Mouse (Mus musculus) thymus, postnatal 4 days (tissue): ENCODE measurements around the gene Rnf169.

Experiments
- DNase-seq: peaks from one replicate; pipeline ENCODE4 v3.0.0; 2021

Rnf169 gene

DNA sequence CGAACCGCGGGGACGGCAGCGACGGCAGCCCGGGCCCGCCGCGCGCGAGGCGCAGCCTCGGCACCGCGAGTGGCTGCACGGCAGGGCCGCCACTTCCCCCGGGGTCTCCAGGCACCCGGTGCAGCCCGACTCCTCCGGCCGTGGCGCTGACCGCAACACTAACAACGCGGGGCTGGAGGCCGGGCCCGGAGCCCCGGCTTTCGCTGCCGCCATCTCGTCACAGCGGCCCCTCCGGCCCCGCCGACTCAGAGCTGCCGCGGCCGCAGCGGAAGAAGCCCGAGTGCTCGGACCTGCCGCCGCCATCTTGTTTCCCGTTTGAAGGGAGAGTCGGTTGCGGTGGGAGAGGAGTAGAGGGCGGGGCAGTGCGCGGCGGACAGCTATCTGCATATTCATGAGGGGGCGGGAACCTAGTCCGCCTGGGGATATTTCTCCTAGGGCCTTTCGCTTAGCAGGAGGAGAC, at the start of gene Rnf169:
Rnf169 (minus strand) TSS at position 317 of the 460 bp plus-strand sequence.
- DNase-seq, result peak; percentile 91

DNA sequence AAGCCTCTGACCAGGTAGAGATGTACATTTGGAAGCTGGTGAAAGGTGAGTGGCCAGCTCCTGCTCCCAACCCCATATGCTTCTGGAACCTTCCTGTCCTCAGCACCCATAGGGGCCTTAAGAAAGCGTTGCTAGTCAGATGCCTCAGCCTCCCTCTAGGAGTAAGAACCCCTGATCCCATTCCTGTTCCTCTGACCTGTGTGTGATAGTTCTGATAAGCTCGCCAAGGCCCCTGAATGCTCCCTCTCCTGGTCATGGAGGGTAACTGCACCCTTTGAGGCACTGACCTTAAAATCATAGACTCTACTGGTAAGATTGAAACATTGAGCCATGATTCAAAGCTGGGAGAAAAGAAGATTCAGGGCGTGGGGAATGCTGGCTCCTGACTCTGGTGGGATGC, 49.1 kb upstream of the Rnf169 start:
- DNase-seq, result peak; percentile 67

DNA sequence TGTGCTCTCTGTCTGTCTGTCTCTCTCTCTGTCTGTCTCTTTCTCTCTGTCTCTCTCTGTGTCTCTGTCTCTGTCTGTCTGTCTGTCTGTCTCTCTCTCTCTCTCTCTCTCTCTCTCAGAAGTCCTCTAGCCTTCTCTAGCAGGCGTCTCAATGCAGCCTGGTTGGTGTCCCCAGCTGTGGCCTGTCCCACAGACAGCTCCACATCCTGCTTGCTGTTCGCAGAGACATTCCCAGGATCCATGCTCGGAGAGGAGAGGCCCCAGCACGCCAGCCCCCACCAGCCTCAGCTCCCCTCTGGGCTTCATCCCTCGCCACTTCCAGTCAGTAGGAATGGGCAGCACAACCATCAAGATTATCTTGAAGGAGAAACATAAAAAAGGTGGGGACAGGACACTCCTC, 47.1 kb upstream of the Rnf169 start:
- DNase-seq, result no peak

DNA sequence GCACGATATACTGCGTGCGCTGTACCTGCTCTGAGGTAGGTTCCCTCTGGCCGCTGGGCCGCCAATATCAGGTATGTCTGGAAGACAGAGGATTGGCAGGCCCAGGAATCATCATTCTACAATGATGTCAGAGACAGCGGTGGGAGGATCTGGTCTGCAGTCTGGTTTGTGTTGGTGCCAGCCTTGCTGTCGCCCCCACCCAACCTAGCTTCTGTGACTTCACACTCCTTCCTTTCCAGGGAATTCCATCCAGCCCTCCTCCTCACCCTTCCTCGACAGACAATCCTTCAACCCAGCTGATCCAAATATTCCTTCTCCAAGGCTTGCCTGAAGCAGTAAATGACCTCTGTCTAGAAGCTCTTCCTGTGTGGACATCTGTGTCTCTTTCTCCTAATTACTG, 36.8 kb upstream of the Rnf169 start:
- no peak for DNase-seq

DNA sequence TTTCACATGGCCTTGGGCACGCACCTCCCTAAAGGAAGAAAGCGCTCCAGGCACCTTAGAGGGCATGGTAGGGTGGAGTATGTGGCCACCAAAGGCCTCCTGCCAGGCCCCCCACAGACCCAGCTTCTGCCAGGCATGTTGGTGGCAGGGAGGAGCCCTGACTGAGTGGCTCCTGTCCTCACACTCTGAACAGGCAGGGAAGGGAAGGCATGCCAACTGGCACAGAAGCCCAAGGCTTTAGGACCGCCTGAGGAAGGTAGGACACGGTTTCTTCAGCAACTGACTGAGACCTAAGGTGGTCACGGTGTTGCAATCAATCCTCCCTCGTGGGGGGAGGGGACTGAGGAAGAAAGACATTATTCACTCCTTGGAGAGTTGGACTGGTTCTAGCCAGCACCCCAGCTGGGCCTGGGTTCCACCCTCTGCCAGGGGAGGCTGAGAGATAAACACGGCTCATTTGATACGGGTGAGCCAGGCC, 33.9 kb upstream of the Rnf169 start:
- DNase-seq, result no peak

DNA sequence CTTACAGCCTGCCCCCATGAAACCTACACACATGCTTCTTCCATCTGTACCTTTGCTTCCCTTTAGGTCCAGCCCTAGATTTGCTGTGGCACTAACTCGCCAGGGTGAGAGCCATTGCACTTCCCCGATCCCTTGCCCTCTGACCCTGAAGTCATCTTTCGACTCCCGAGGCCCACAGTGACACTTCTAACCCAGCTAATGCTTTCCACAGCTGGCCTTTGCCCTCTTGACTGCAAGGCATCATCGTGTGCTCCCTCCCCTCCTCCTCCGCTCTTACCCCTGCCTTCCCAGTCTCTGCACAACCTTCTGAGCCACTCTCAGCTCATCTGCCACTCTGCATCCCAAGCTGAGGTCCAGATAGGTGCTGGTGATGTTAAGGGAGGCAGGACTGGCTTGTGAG, 32.3 kb upstream of the Rnf169 start:
- no peak for DNase-seq

DNA sequence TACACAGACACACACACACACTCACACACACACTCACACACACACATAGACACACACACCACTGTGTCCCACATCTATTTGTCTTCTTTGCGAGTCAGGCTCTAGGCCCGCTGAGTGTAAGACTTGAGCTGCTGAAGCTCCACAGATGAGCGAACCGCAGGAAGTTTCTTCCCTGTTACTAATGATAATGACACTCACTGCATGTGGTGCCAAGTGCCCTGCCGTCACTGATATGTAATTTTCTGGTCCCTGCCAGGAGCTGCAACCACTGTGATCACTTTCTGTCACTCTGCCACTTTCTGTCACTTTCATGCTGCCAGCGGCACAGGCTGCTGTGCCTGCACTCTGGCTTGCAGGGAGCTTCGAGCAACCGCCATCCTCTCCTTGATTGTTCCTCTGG, 31.8 kb upstream of the Rnf169 start:
- DNase-seq, result no peak

DNA sequence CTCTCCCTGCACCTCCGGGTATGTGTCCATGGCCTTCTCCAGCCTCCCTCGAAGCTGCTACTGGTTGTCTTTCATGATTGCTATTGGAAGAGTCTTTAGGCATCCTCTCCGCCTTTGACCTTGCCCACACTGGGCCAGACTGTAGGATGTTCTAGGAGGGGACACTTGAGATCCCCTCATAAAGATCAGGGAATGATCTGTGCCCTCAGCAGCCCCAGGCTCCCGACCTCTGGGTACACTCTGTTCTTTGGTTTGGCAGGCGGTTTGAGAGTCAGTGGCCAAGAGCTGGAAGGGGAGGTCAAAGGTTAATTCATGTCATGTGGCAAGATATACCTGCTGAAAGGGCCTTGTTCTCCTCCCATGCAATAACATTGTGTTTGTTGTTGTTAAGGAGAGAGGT, 30.5 kb upstream of the Rnf169 start:
- DNase-seq, result no peak

DNA sequence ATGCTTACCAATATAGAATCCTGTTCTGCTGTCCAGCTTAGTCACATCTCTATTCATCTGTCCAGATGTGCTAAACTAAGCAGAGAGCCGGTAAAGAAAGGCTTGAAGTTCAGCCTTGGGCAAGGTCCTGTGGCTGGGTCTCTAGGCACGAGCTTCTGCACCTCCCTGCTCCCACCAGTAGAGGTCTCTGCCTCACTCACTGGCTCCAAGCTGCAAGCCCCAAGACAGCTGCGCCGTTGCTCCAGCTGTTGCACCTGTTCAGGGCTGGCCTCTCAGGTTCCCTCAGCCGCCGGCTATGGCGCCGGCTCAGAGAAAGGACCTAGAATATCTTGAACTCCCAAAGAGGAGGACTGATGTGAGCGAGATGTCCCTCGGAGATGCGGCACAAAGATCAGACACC, 29.4 kb upstream of the Rnf169 start:
- DNase-seq, result peak; percentile 86

DNA sequence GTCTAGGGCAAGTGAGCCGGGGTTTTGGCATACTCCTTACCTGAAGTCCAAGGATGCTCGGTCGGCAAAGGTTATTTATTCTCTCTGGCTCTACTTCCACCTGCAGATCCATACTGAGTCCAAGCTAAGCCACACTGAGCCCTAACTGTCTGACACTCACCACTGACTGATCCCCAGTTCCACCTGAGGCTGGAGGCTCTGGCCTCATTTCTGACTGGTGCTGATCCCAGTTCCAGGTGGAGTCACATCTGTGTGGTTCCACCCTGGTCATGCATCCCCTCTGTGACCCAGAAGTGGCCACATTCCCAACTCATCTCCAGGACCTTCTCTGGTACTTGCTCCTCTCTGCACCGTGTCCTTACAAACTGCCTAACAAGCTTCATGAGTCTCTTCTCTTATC, 28.5 kb upstream of the Rnf169 start:
- DNase-seq, result no peak

DNA sequence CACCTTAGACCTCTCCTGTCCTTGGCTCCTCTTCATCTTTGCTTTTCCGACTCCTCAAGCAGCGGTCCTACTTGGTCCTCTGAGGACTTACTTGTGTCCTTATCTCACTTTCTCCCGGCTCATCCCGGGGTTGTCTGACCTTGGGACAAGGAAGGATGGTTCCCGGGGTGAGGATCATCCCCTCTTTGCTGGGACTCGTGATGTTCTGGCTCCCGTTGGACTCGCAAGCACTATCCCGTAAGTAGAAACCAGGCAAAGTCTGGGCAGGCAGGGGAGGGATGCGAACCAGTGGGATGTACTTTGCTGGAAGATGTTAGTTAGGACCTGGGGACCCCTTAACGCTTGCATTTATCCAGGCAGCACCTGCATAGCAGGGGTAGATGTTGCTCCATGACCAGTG, 26.2 kb upstream of the Rnf169 start:
- no peak for DNase-seq

DNA sequence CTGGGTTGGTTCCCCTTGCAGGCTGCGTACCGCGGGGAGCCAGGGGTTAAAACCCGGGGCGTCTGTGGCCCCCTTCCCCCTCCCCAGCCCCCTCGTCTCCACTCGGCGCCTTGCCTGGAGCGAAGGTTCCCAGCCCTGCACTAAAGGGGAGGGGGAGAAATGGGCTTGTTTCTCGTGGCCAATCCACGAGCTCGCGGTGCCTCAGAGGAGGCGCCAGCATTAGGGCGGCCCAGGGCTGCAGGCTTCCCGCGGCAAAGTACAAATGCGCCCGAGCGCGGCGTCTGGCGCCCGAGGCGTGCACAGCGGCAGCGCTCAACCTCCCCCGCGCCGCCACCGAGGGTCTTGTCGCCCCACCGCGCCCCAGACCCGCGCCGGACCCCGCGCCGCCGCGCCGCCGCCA, 25.5 kb upstream of the Rnf169 start, which contains the start of gene Chrdl2:
Chrdl2 (plus strand) TSS at position 383 of the 400 bp plus-strand sequence.
- DNase-seq, result peak; percentile 70

DNA sequence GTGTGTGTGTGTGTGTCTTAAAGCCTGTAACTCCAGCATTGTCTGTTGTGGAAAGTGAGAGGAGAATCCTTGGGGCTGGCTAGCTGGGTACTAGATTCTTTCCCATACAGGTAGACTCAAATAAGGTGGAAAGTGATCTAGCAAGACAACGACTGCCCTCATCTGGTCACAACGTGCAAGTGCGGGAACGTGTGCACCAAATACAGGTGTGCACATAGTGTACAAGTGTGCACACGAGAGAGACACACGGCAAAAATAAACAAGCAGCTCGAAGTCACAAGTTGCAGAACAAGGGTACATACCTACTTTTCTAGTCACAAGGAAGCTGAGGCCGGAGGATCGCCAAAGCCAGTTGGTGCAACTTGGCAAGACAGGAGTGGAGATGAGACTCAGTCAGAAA, 23.5 kb upstream of the Rnf169 start:
- DNase-seq, result peak; percentile 76

DNA sequence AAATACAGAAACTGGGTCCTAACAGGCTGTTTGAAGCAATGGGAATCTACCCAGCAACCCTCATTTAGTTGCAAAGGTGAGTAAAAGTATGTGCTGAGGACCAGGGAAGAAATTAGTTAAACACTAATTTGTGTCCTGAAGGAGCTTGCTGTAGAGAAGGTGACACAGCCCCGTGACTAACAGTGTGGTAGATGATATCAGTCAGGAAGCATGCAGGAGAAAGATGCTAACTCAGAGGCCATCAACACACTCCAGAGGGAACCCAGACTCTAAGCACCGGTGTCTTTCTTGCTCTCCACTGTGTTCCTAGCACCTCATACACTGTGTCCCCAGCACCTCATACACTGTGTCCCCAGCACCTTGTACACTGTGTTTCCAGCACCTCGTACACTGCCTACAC, 18.4 kb upstream of the Rnf169 start:
- DNase-seq, result no peak

DNA sequence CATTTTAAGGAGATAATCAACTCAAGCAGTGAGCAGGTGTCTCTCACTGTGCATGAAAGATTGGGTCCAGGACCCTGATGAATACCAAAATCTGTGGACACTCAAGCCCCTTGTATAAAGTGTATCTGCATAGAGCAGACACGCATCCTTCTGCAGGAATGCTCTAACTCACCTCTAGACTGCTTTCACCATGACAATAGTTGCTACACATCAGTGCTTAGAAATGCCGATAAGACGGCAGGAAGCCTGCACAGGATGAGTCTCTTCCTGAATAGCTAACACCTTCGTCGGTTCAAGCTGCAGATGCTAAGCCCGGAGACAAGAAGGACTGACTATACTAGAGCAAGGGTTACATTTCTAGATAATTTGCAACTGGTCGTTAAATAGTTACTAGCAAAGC, 14.9 kb upstream of the Rnf169 start:
- no peak for DNase-seq

DNA sequence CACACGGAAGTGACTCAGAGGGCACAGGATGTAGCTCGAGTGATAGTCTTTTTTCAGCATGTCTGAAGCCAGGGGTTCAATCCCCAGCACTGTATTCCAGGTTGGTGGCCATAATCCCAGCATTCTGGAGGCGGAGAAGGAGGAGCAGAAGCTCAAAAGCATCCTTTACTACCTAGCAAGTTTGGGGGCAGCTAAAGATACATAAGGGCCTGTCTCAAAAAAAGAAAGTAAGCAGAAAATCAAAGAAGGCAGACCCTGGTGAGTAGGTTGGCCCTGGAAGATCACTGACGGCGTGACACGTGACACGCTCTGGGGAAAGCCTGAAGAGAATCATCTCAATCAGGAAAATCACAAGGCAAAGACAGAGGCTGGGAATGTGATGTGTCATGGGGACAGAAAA, 12.9 kb upstream of the Rnf169 start:
- DNase-seq, result no peak

DNA sequence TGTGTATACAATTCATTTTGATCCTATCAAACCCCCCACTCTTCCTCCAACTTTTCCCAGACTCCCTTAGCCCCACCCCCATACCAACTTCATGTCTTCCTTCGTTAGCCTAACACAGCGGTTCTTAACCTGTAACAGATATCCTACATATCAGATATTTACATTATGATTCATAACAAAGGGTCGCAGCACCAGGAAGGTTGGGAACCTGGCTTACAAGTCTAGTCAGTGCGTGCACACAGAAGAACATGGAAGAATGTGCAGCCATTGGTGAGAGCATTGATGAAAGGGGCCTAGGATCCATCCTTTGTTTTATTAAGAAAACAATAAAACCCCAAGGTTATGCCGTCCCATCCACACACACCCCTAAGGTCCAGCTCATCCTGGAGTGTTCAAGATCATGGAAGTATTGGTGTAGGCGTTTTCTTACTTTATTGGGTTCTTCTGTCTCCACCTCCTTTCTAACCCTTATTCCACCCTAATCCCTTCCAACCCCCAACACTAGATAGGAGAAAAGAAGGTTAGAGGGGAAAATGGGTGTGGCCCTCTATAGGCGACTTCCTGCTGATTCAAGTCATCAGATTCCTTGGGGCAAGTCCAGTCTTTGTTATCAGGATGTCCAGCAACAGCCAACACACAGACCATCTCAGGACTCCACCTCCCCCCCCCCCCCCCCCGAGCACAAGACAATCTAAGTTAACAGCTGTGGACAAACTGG, 10.9 kb upstream of the Rnf169 start:
- DNase-seq, result no peak

DNA sequence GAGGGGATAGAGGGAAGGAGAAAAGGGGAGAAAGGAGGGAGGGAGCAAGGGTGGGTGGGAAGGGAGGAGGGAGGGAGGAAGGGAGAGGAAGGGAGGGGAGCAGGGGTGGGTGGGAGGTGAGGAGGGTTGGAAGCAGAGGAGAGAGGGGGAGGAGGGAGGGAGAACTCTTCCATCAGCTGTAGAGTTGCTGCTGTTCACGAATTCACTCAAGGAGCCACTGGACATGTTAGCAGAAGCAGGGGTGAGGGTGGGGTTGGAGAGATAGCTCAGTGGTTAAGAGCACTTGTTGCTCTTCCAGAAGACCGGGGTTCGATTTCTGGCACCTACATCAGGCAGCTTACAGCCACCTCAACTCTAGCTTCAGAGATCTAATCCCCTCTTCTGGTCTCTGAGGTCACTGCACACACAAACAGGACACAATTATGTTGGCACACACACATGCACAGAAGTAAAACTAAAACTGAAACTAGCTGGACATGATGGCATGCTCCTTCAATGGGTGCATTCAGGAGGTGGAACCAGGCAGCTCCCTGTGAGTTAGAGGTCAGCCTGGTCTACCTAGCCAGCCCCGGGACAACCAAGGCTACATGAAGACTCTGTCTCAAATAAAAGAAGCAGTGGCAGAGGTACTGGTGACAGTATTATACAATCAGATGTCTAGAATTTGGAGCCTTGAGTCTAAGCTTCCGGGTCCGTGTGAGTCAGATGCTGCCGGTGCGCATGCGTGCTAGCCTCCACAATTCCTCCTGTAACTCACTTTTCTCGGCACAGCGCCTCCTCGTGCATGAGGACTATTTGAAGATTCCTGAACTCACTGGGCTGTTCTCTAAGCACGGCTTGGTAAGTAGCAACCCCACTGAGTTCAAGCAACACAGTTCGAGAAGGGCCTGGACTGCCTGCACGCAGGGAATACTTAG, 9.9 kb upstream of the Rnf169 start:
- peak; percentile 60 for DNase-seq

DNA sequence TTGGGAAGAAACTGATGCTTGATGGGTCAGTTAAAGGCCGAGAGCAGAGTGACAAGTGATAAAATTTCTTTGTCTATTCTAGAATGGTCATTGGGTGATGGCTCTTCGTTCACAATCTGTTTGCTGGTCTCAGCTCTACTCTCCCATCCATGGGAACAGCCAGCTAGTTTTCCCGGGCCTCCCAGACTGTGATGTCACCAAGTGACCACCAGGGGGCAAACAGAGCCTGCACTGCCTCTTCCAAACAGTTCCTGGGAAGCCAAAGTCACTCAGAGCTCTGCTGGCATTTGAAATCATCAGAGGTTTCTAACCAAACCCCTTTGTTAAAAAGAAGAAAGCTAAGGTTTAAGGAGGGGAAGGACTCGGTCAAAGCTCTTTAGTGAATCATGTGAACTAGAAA, 8.5 kb upstream of the Rnf169 start:
- peak; percentile 68 for DNase-seq

DNA sequence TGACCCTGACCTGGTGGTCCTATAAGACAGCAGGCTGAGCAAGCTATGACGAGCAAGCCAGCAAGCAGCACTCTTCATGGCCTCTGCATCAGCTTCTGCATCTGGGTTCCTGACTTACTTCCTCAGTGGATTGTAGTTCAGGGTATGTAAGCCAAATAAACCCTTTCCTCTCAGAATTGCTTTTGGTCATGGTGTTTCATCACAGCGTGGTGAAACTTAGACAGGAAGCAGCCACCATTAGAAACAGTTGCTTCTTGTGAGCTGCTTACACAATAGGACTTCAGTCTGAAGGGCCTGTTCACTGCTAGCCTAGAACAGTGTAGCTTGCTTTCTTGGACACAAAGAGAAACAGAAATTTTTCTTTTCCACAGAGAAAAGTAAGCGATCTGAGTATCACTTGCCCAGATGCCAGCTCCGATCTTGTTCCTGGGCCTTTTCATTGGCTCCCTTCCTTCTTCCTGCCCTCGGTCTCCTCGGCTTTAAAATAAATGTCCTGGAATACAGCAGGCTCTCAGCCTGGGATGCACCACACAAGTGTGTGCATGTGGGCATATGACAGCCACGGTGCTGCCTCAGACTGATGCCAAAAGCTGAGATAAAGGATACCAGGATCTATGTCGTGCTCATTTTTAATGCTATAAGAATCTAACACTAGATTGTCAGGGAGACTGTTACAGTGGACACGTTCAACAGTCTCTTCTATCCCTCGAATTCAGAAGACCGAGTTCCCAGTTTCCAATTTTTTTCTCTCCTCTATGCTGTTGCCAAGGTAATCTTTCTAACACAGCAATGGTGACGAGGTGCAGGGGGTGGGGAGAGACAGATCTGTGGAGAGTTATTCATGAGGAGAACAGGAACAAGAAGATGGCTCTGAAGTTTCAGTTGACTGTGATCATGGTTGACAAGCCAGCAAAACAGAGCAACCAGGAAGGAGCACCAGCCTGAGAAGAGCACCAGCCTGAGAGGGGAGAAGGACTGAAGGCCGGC, 2.3 kb upstream of the Rnf169 start:
- no peak for DNase-seq

DNA sequence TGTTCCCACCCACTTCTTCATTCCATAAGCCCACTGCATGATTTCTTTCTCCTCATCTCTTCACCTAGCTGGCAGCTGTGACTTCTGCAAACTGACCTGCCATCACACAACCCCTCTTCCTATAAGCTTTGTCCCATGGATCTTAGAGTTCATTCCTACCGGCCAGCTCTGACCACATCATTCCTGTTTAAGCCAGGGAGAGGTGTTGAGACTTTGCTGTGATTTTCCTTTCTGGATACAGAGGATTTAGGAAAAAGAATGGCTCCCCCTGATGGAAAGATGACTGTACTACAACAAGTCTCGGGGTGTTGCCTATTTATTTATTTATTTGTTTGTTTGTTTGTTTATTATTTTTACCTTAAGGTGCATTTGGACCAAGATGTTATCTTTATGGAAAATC, 1.1 kb upstream of the Rnf169 start:
- DNase-seq, result no peak

DNA sequence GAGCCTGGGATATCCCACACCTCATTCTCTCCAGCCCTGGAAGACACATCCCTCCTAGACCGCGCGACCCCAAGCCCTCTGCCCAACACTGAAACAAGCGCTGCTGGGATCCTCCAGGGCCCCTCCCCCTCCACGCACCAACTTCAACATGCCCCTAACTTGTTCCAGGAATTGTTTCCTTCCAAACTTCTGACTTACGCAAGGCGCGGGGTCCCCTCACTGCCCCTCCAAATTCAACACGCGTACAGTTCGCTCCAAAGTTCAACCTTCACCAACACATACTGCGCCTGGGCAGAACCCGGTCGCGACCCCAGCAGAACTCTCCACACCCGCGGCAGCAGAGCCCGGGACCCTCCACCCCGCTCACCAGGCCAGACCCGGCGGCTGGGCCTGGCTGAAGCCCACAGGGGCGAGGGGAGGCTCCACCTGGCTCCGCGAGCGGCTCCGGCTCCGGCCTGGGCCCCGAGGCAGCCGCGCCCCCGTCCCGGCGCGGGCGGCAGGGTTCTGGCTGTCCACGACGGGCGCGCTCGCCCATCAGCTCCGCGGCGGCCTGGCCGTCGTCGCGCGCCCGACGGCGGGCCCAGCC, 609 bp downstream of the Rnf169 start:
- peak; percentile 65 for DNase-seq
